Mouse (Mus musculus) liver, embryonic 13.5 days (tissue): ENCODE data around the gene Ccl12. TPM values are rescaled to one million over a fixed set of nuclear protein-coding genes. Genes with fewer than 3 reads are reported as not detected.

Experiments
- ATAC-seq: fragments of 200-750 bp; cut with Nextera tagmentation; 2 replicates; pipeline ENCODE4 v1.8.0; 2017; ENCODE audit warnings: low read depth, mild to moderate bottlenecking, moderate number of reproducible peaks, moderate library complexity
- DNase-seq: peaks from one replicate; pipeline ENCODE4 v3.0.0; 2022
- H3K27ac ChIP-seq: fragments of 300-500 bp; sonication (generic); 2 replicates; pipeline ENCODE4 v1.5.1; 2015; ENCODE audit warnings: moderate library complexity, mild to moderate bottlenecking, inconsistent platforms
- H3K27me3 ChIP-seq: fragments of 300-500 bp; sonication (generic); 2 replicates; pipeline ENCODE4 v1.6.1; 2015; ENCODE audit warnings: mild to moderate bottlenecking, inconsistent platforms
- H3K36me3 ChIP-seq: fragments of 300-500 bp; sonication (generic); 2 replicates; pipeline ENCODE4 v1.6.1; 2015; ENCODE audit warnings: mild to moderate bottlenecking, inconsistent platforms
- H3K4me1 ChIP-seq: fragments of 300-500 bp; sonication (generic); replicated peaks from 2 replicates; pipeline ENCODE4 v1.6.1; 2015; ENCODE audit warnings: inconsistent platforms
- H3K4me2 ChIP-seq: fragments of 300-500 bp; sonication (generic); 2 replicates; pipeline ENCODE4 v1.6.1; 2015; ENCODE audit warnings: inconsistent platforms, mild to moderate bottlenecking, moderate library complexity
- H3K4me3 ChIP-seq: fragments of 300-500 bp; sonication (generic); replicated peaks from 2 replicates; pipeline ENCODE4 v1.5.1; 2015; ENCODE audit warnings: mild to moderate bottlenecking, inconsistent platforms
- H3K9ac ChIP-seq: fragments of 300-500 bp; sonication (generic); 2 replicates; pipeline ENCODE4 v1.6.1; 2015; ENCODE audit warnings: mild to moderate bottlenecking, inconsistent platforms
- H3K9me3 ChIP-seq: fragments of 300-500 bp; sonication (generic); replicated peaks from 2 replicates; pipeline ENCODE4 v1.6.1; 2016; ENCODE audit warnings: inconsistent platforms
- WGBS: fragments of 180-500 bp; shearing (Covaris S2); methylation state at CpG from one replicate; pipeline ENCODE4 v1.1.7; 2015; ENCODE audit not compliant: insufficient replicate concordance; 5-methylcytosine and 5-hydroxymethylcytosine counted together
- polyA plus RNA-seq: library from polyadenylated mRNA; unstranded; fragments of >200 nt; fragmentation: Nextera tagmentation; extraction: Ambion mirVana; gene quantifications from 2 replicates; pipeline ENCODE4 v1.2.1, GENCODE M21; 2015

The Ccl12 gene
- polyA plus RNA-seq, 1 experiment from 2014 or later = 0.47 TPM

- DNase-seq (no peak), ATAC-seq (no peak)
- no peak overlapping the region for H3K9ac ChIP-seq
- H3K4me3 ChIP-seq = no peak overlapping the region
- H3K9me3 ChIP-seq = no peaks in the 10 kb centered on the region
- H3K4me1 ChIP-seq = no peaks in the 10 kb centered on the region
- H3K4me2 ChIP-seq = no peak overlapping the region
- H3K27ac ChIP-seq = no peak overlapping the region
- no peaks in the 10 kb centered on the region for H3K27me3 ChIP-seq
- no peaks in the 10 kb centered on the region for H3K36me3 ChIP-seq
- 32% methylated on average over 3 of the region's 3 CpGs for WGBS
Observed at GRCm38 (mm10) chr11:82080865-82081264, 20.8 kb upstream of the Ccl12 start.

GRCm38 (mm10) chr11:82084360-82084759 lies 17.3 kb upstream of the Ccl12 start:
- WGBS = 72% methylated on average over 3 of the region's 3 CpGs
- no peak for DNase-seq
- H3K4me1 ChIP-seq = no peaks in the 10 kb centered on the region
- no peaks in the 10 kb centered on the region for H3K9me3 ChIP-seq
- H3K4me2 ChIP-seq = no peak overlapping the region
- no peaks in the 10 kb centered on the region for H3K36me3 ChIP-seq
- no peaks in the 10 kb centered on the region for H3K27me3 ChIP-seq
- no peak for ATAC-seq
- H3K27ac ChIP-seq = no peak overlapping the region
- H3K4me3 ChIP-seq = no peak overlapping the region
- H3K9ac ChIP-seq = no peak overlapping the region

- Histone ChIP-seq H3K36me3 (no peaks in the 10 kb centered on the region), H3K9ac (no peak overlapping the region), H3K4me3 (no peak overlapping the region), H3K4me2 (no peak overlapping the region), H3K27ac (no peak overlapping the region), H3K4me1 (no peaks in the 10 kb centered on the region), H3K27me3 (no peaks in the 10 kb centered on the region), H3K9me3 (no peaks in the 10 kb centered on the region)
- ATAC-seq (no peak), DNase-seq (no peak)
- WGBS = 59% methylated on average over 10 of the region's 10 CpGs
Observed at GRCm38 (mm10) chr11:82099511-82100323, 1.9 kb upstream of the Ccl12 start.

GRCm38 (mm10) chr11:82101087-82101486 lies 558 bp upstream of the Ccl12 start:
- no peak overlapping the region for H3K9ac ChIP-seq
- DNase-seq (no peak), ATAC-seq (no peak)
- no peak overlapping the region for H3K27ac ChIP-seq
- no peaks in the 10 kb centered on the region for H3K9me3 ChIP-seq
- no peak overlapping the region for H3K4me2 ChIP-seq
- H3K4me1 ChIP-seq = no peaks in the 10 kb centered on the region
- H3K36me3 ChIP-seq = no peaks in the 10 kb centered on the region
- 56% methylated on average over 4 of the region's 4 CpGs for WGBS
- no peaks in the 10 kb centered on the region for H3K27me3 ChIP-seq
- no peak overlapping the region for H3K4me3 ChIP-seq

- Histone ChIP-seq H3K27me3 (no peaks in the 10 kb centered on the region), H3K4me1 (no peaks in the 10 kb centered on the region), H3K4me3 (no peak overlapping the region), H3K36me3 (no peaks in the 10 kb centered on the region), H3K27ac (no peak overlapping the region), H3K4me2 (no peak overlapping the region), H3K9me3 (no peaks in the 10 kb centered on the region), H3K9ac (no peak overlapping the region)
- DNase-seq = no peak
- no peak for ATAC-seq
Observed at GRCm38 (mm10) chr11:82109611-82110010, 8.0 kb downstream of the Ccl12 start.

- no peaks in the 10 kb centered on the region for H3K36me3 ChIP-seq
- DNase-seq (no peak), ATAC-seq (no peak)
- no peak overlapping the region for H3K4me3 ChIP-seq
- no peaks in the 10 kb centered on the region for H3K27me3 ChIP-seq
- H3K9ac ChIP-seq = no peak overlapping the region
- no peaks in the 10 kb centered on the region for H3K9me3 ChIP-seq
- WGBS = 67% methylated on average over 6 of the region's 6 CpGs
- H3K27ac ChIP-seq = no peak overlapping the region
- H3K4me2 ChIP-seq = no peak overlapping the region
- H3K4me1 ChIP-seq = no peaks in the 10 kb centered on the region
Observed at GRCm38 (mm10) chr11:82110372-82111248, 9.0 kb downstream of the Ccl12 start.

- Histone ChIP-seq H3K4me1 (no peaks in the 10 kb centered on the region), H3K9ac (no peak within 1 kb of the TSS), H3K9me3 (no peaks in the 10 kb centered on the region), H3K27ac (no peak within 1 kb of the TSS), H3K36me3 (no peaks in the 10 kb centered on the region), H3K4me2 (no peak within 1 kb of the TSS), H3K4me3 (no peak within 1 kb of the TSS), H3K27me3 (no peaks in the 10 kb centered on the region)
- ATAC-seq (no peak), DNase-seq (no peak)
- 62% methylated on average over 3 of the region's 3 CpGs for WGBS
Observed at GRCm38 (mm10) chr11:82114885-82115284, 13.2 kb downstream of the Ccl12 start, which contains the start of gene Ccl8. Gene Ccl8, plus strand, starts transcription at chr11:82115185.

- no peaks in the 10 kb centered on the region for H3K9me3 ChIP-seq
- ATAC-seq (no peak), DNase-seq (no peak)
- no peaks in the 10 kb centered on the region for H3K27me3 ChIP-seq
- no peak overlapping the region for H3K4me3 ChIP-seq
- no peak overlapping the region for H3K9ac ChIP-seq
- no peaks in the 10 kb centered on the region for H3K36me3 ChIP-seq
- WGBS = 61% methylated on average over 3 of the region's 3 CpGs
- no peak overlapping the region for H3K4me2 ChIP-seq
- H3K27ac ChIP-seq = no peak overlapping the region
- no peaks in the 10 kb centered on the region for H3K4me1 ChIP-seq
Observed at GRCm38 (mm10) chr11:82116041-82116440, 14.4 kb downstream of the Ccl12 start.

- ATAC-seq = no peak
- 25% methylated on average over 1 of the region's 1 CpGs for WGBS
Observed at GRCm38 (mm10) chr11:82132977-82133376, 31.3 kb downstream of the Ccl12 start.

GRCm38 (mm10) chr11:82136196-82136595 lies 34.6 kb downstream of the Ccl12 start:
- H3K27me3 ChIP-seq = no peaks in the 10 kb centered on the region
- H3K36me3 ChIP-seq = no peaks in the 10 kb centered on the region
- H3K9me3 ChIP-seq = no peaks in the 10 kb centered on the region
- H3K4me2 ChIP-seq = no peak overlapping the region
- no peak overlapping the region for H3K27ac ChIP-seq
- H3K9ac ChIP-seq = no peak overlapping the region
- no peak overlapping the region for H3K4me3 ChIP-seq
- no peak for ATAC-seq
- 56% methylated on average over 2 of the region's 2 CpGs for WGBS
- DNase-seq = no peak
- no peaks in the 10 kb centered on the region for H3K4me1 ChIP-seq

More at GRCm38 (mm10) chr11:82132977-82133376, 31.3 kb downstream of the Ccl12 start:
- H3K9ac ChIP-seq = no peak overlapping the region
- no peaks in the 10 kb centered on the region for H3K4me1 ChIP-seq
- H3K9me3 ChIP-seq = no peaks in the 10 kb centered on the region
- H3K4me2 ChIP-seq = no peak overlapping the region
- no peaks in the 10 kb centered on the region for H3K36me3 ChIP-seq
- no peak overlapping the region for H3K4me3 ChIP-seq
- DNase-seq = no peak
- no peaks in the 10 kb centered on the region for H3K27me3 ChIP-seq
- no peak overlapping the region for H3K27ac ChIP-seq

GRCm38 (mm10) chr11:82139492-82140094 lies 37.9 kb downstream of the Ccl12 start:
- ATAC-seq = no peak

More at GRCm38 (mm10) chr11:82139492-82140094, 37.9 kb downstream of the Ccl12 start:
- Histone ChIP-seq H3K9me3 (no peaks in the 10 kb centered on the region), H3K27ac (no peak overlapping the region), H3K27me3 (no peaks in the 10 kb centered on the region), H3K4me1 (no peaks in the 10 kb centered on the region), H3K9ac (no peak overlapping the region), H3K36me3 (no peaks in the 10 kb centered on the region), H3K4me3 (no peak overlapping the region), H3K4me2 (no peak overlapping the region)
- 62% methylated on average over 7 of the region's 7 CpGs for WGBS
- no peak for DNase-seq
